Mouse (Mus musculus) heart, embryonic 15.5 days (tissue): ENCODE measurements around the gene Fyn. TPM values are rescaled to one million over a fixed set of nuclear protein-coding genes. Genes with fewer than 3 reads are reported as not detected.

Experiments
- ATAC-seq: fragments of 200-750 bp; cut with Nextera tagmentation; replicated peaks from 2 replicates; pipeline ENCODE4 v1.8.0; 2017; ENCODE audit warnings: low read depth, moderate TSS enrichment; ENCODE audit not compliant: insufficient number of reproducible peaks, insufficient read depth, low FRiP score
- H3K27ac ChIP-seq: fragments of 300-500 bp; sonication (generic); 2 replicates; pipeline ENCODE4 v1.5.1; 2015; ENCODE audit warnings: mild to moderate bottlenecking, inconsistent platforms
- H3K27me3 ChIP-seq: fragments of 300-500 bp; sonication (generic); 2 replicates; pipeline ENCODE4 v1.6.1; 2015; ENCODE audit warnings: inconsistent platforms
- H3K36me3 ChIP-seq: fragments of 300-500 bp; sonication (generic); 2 replicates; pipeline ENCODE4 v1.6.1; 2015; ENCODE audit warnings: mild to moderate bottlenecking, inconsistent platforms
- H3K4me1 ChIP-seq: fragments of 300-500 bp; sonication (generic); replicated peaks from 2 replicates; pipeline ENCODE4 v1.6.1; 2015; ENCODE audit warnings: inconsistent platforms
- H3K4me2 ChIP-seq: fragments of 300-500 bp; sonication (generic); 2 replicates; pipeline ENCODE4 v1.6.1; 2015; ENCODE audit warnings: inconsistent platforms, mild to moderate bottlenecking, moderate library complexity
- H3K4me3 ChIP-seq: fragments of 300-500 bp; sonication (generic); 2 replicates; pipeline ENCODE4 v1.5.1; 2015; ENCODE audit warnings: mild to moderate bottlenecking, inconsistent platforms
- H3K9ac ChIP-seq: fragments of 300-500 bp; sonication (generic); 2 replicates; pipeline ENCODE4 v1.6.1; 2015; ENCODE audit warnings: mild to moderate bottlenecking, inconsistent platforms
- H3K9me3 ChIP-seq: fragments of 300-500 bp; sonication (generic); replicated peaks from 2 replicates; pipeline ENCODE4 v1.6.1; 2016; ENCODE audit warnings: inconsistent platforms
- WGBS: fragments of 180-500 bp; shearing (Covaris S2); methylation state at CpG from one replicate; pipeline ENCODE4 v1.1.7; 2015; ENCODE audit warnings: mixed read lengths; 5-methylcytosine and 5-hydroxymethylcytosine counted together
- polyA plus RNA-seq: library from polyadenylated mRNA; unstranded; fragments of >200 nt; fragmentation: Nextera tagmentation; extraction: Ambion mirVana; gene quantifications from 2 replicates; pipeline ENCODE4 v1.2.1, GENCODE M21; 2015

The Fyn gene
- polyA plus RNA-seq, 1 experiment from 2014 or later = 12.7 TPM

DNA sequence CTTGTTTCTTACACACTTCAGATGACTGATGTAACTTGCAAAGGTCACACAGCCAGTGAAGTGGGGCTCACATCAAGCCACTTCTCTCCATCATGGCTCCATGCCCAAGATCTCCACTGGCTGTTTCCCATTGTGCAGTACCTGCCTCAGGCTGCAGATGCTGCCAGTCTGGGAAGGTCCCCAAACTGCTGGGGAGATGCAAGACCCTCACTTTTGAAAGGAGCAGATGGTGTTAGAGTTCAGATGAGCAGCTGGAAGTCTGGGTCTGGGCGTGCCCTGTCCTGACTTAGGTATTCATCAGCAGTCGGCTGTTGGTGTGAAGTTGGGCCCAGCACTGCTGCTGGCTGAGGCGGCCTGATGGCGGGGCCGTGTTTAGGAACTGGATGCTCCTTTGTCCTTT, 93.3 kb downstream of the Fyn start:
- Histone ChIP-seq H3K4me2 (no peak overlapping the region), H3K4me1 (peaks cover 36% of the 10 kb centered on the region), H3K27ac (no peak overlapping the region), H3K36me3 (no peaks in the 10 kb centered on the region), H3K4me3 (no peak overlapping the region), H3K9me3 (no peaks in the 10 kb centered on the region), H3K27me3 (no peaks in the 10 kb centered on the region), H3K9ac (no peak overlapping the region)
- WGBS = 72% methylated on average over 5 of the region's 5 CpGs
- no peak for ATAC-seq

DNA sequence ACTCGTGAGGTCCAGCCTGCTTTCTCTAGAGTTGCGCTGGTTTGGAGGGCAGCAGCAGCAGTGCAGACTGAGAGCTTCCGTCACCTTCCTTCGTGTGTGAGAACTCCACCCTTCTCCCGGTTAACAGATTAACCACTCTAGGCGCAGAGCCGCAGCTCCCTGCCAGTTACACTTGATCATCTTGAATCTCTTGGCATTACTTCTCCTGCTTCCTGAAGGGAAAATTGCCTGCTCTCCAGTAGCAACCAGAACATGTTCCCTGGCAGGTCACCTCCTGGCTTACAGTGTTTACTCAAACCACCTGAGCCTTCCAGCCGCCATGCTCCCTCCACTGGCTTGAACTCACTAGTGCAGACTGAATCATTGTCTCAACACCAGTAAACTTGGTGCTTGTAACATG, 94.1 kb downstream of the Fyn start:
- no peak overlapping the region for H3K27ac ChIP-seq
- H3K9ac ChIP-seq = no peak overlapping the region
- no peaks in the 10 kb centered on the region for H3K9me3 ChIP-seq
- no peaks in the 10 kb centered on the region for H3K36me3 ChIP-seq
- peaks cover 39% of the 10 kb centered on the region for H3K4me1 ChIP-seq
- no peaks in the 10 kb centered on the region for H3K27me3 ChIP-seq
- H3K4me2 ChIP-seq = no peak overlapping the region
- ATAC-seq = no peak
- no peak overlapping the region for H3K4me3 ChIP-seq
- WGBS = 54% methylated on average over 8 of the region's 8 CpGs

DNA sequence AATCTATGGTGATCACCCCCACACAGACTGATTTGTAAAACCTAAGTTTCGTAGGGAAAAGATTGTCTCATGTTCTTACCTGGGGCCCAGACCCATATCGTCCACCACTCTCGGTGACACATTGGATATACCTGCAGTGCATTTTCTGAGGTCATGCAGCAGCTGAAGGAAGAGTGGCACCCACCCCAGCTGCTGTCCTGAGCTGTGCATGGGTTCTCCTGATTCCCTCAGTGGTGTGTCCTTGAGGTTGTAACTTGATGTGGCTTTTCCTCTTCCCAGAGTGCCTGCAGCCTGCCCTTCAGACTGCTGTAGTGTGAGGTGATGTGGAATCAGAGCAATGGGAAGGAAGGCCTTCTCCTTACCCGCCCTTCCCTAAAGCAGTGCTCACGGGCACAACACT, 95.7 kb downstream of the Fyn start:
- no peaks in the 10 kb centered on the region for H3K9me3 ChIP-seq
- H3K27ac ChIP-seq = no peak overlapping the region
- H3K4me1 ChIP-seq = peaks cover 31% of the 10 kb centered on the region
- WGBS = 88% methylated on average over 5 of the region's 5 CpGs
- no peak for ATAC-seq
- no peak overlapping the region for H3K4me2 ChIP-seq
- no peaks in the 10 kb centered on the region for H3K36me3 ChIP-seq
- no peak overlapping the region for H3K9ac ChIP-seq
- no peak overlapping the region for H3K4me3 ChIP-seq
- no peaks in the 10 kb centered on the region for H3K27me3 ChIP-seq

DNA sequence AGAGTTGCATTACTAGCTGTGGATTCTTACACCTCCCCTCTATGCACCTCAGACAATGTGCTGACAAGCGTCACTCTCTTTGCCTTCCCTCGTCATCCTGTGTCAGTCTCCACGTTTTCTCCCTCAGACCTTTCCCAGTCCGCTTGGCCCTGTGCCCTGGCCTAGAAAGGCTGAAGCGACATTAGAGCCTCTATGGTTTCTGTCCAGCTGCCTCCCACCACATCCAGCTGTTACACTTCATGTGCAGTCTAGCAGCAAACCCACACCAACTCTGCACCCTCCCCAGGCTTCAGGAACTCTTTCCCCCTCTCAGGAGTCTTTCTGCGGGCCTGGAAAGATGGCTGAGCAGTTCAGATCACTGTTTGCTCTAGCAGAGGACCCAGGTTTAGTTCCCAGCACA, 98.7 kb downstream of the Fyn start:
- Histone ChIP-seq H3K9me3 (no peaks in the 10 kb centered on the region), H3K4me2 (no peak overlapping the region), H3K27me3 (no peaks in the 10 kb centered on the region), H3K9ac (no peak overlapping the region), H3K27ac (no peak overlapping the region), H3K36me3 (no peaks in the 10 kb centered on the region), H3K4me1 (peaks cover 33% of the 10 kb centered on the region), H3K4me3 (no peak overlapping the region)
- 51% methylated on average over 6 of the region's 6 CpGs for WGBS
- ATAC-seq = no peak; the same call in 1 of the 2 replicates

DNA sequence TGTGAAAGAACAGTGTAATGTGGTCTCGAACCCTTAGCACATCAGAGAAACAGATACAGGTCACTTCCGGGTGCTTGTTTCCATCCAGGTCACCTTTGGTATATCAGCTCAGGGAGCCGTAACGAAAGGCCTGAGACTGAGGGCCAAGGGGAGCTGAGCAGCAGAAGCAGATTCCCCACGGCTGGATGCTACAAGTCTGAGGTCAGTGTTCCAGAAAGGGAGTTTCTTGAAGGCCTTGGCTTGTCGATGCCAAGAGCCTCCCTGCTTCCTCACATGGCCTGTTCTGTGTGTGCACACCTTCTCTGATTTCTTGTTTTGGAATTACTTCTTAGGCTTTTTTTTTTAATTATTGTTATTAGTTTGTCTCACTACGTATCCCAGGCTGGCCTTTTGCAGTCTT, 99.2 kb downstream of the Fyn start:
- Histone ChIP-seq H3K4me3 (no peak overlapping the region), H3K36me3 (no peaks in the 10 kb centered on the region), H3K9me3 (no peaks in the 10 kb centered on the region), H3K27ac (no peak overlapping the region), H3K4me2 (no peak overlapping the region), H3K9ac (no peak overlapping the region), H3K4me1 (peaks cover 31% of the 10 kb centered on the region), H3K27me3 (no peaks in the 10 kb centered on the region)
- no peak for ATAC-seq
- 81% methylated on average over 7 of the region's 7 CpGs for WGBS

DNA sequence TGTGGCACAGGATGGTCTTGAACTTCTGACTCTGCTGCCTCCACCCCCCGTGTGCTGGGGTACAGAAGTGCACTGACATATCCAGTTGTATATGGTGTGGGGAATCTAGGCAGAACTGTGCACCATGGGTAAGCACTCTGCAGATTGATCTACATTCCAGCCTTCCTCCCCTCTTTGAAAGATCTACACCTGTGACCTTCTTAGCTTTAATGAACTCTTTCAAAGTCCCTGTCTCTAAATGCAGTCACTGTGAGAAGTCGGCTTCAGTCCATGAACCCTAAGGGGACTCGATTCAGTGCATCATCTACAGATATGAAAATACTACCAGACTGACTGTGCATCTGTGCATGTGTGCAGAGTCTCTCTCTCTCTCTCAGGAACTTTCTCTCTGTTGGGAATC, 99.9 kb downstream of the Fyn start:
- 77% methylated on average over 3 of the region's 3 CpGs for WGBS
- no peak for ATAC-seq

DNA sequence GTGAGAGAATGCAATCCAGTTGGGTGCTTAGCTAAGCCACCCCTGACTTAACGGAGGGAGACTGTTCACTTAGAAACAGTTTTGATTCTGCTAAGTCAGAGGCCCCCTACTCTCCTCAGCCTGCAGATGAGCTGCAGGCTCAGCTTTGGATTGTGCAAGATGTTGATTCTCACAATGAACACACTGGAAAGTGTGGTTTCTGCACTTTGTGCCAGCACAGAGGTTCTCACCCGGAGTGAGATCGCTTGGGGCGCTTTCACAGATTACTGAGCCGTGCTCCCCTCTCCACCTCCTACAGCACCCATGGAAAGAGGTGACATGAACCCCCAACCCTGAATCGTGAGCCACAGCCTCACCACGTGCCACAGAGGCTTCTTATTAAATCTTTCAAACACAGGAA, 100.7 kb downstream of the Fyn start:
- Histone ChIP-seq H3K36me3 (no peaks in the 10 kb centered on the region), H3K27ac (no peak overlapping the region), H3K4me3 (no peak overlapping the region), H3K4me2 (no peak overlapping the region), H3K4me1 (peaks cover 31% of the 10 kb centered on the region), H3K9ac (no peak overlapping the region), H3K27me3 (no peaks in the 10 kb centered on the region), H3K9me3 (no peaks in the 10 kb centered on the region)
- 69% methylated on average over 7 of the region's 7 CpGs for WGBS
- ATAC-seq = no peak

More for the DNA sequence above, 99.9 kb downstream of the Fyn start:
- Histone ChIP-seq H3K4me3 (no peak overlapping the region), H3K36me3 (no peaks in the 10 kb centered on the region), H3K9ac (no peak overlapping the region), H3K27ac (no peak overlapping the region), H3K27me3 (no peaks in the 10 kb centered on the region), H3K4me2 (no peak overlapping the region), H3K4me1 (peaks cover 31% of the 10 kb centered on the region), H3K9me3 (no peaks in the 10 kb centered on the region)

DNA sequence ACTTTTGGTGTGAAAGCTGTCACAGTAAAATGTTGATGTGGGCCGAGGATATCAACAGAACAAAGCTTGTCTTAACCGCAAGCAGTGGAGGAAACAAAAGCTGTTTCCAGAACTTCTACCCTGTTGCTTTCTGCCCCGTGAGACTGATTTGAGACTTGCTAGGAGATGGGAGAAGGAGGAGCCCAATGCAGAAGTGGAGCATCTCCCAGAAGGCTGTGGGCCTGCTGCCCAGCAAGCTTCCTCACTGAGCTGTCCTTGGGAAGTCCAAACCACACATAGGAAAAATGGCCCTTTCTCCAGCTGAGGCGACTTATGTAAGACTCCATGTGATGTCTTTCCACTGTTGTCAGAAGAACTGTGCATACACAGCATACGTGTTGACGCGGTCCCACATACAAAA, 101.7 kb downstream of the Fyn start:
- H3K36me3 ChIP-seq = no peaks in the 10 kb centered on the region
- H3K9ac ChIP-seq = no peak overlapping the region
- H3K4me3 ChIP-seq = no peak overlapping the region
- peaks cover 31% of the 10 kb centered on the region for H3K4me1 ChIP-seq
- 85% methylated on average over 7 of the region's 7 CpGs for WGBS
- no peaks in the 10 kb centered on the region for H3K27me3 ChIP-seq
- H3K4me2 ChIP-seq = no peak overlapping the region
- H3K9me3 ChIP-seq = no peaks in the 10 kb centered on the region
- no peak overlapping the region for H3K27ac ChIP-seq
- ATAC-seq = no peak

DNA sequence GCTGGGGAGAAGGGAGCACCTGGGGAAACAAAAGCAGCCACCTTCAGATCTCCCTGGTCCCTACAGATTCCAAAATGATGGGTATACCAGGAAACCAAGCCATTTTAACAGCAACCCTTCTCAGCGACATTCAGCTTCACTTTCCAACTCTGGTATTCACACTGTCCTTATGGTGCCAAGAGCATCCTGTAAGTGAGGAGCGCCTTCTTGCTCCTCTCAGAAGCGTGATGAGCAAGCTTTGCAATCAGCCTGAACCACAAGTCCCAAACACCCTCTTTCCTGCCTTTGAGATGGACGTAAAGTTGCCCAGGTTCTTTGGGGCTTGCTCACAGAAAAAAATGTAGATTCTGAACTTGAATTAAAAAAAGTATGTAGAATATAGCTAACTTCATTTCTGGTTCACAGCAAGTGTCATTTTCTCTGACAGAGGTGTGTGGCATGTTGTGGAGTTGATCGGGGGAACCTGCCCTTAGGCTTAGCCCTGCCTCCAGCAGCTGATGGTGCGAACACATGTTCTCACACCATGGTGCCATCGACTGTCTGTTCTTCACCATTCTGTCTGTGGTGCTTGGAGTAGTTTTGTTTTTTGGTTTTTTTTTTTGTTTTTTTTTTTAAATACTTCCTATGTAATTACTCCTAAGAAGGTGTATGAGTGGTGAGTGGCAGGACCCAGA, 102.5 kb downstream of the Fyn start:
- Histone ChIP-seq H3K36me3 (no peaks in the 10 kb centered on the region), H3K4me3 (no peak overlapping the region), H3K27ac (no peak overlapping the region), H3K9me3 (no peaks in the 10 kb centered on the region), H3K9ac (no peak overlapping the region), H3K27me3 (no peaks in the 10 kb centered on the region), H3K4me1 (peaks cover 31% of the 10 kb centered on the region), H3K4me2 (no peak overlapping the region)
- WGBS = 84% methylated on average over 7 of the region's 7 CpGs
- ATAC-seq = no peak

DNA sequence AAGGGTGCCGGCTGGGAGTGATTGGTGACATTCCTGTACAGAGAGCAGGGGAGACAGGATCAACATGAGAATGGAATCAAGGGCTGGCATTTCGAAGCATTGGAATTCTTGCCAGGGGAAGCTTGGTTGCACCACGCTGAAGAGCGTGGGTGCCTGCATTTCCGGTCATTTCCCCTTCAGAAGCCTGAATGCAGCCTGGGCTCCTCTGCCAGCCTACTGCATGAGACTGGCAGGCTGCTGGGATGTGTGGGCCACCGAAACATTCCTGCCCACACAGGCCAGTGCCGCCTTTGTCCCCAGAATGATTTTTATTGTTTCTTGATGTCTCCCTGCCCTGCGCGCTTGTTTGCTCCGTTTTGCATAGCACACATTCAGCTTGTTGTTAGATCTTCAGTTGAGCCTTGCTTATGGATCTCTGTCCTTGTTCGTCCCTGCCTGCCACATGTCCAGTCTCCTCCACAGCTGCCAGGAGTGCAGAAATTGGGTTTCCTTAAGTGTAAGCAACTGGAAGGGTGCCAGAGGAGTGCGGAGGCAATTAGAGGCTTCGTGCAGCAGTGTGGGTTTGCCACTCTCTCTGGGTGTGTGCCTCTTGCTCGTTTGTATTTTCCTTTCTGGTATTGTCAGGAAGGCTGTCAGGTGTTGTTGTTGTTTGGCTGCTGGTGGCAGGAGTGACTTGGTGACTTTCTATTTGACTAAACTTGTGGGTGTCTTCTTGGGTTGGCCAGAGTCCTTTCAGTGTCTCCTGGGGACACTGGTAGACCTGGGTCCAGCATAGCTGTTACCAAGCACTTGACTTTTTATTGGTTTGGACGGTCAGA, 103.3 kb downstream of the Fyn start:
- Histone ChIP-seq H3K4me2 (no peak overlapping the region), H3K4me3 (no peak overlapping the region), H3K4me1 (peaks cover 31% of the 10 kb centered on the region), H3K27me3 (no peaks in the 10 kb centered on the region), H3K9me3 (no peaks in the 10 kb centered on the region), H3K9ac (no peak overlapping the region), H3K36me3 (no peaks in the 10 kb centered on the region), H3K27ac (no peak overlapping the region)
- 56% methylated on average over 15 of the region's 15 CpGs for WGBS
- no peak for ATAC-seq

DNA sequence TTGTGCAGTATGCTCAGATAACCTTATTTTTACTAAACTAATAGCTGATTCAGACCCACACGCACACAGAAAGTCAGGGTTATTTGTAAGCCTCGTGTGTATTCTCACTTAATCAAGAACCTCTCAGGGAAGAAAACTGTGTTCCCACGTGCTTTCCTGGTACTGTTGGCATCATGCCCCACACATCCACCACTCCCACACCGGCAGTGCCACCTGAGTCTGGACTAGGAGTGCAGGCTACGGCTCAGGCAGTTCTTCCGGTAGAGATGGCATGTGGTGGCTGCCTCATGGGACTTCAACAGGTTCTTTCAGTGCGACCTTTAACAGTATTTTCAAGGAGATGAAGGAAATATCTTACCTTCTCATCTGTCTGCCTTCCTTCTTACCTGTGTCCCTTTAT, 104.3 kb downstream of the Fyn start:
- no peak for ATAC-seq
- Histone ChIP-seq H3K36me3 (no peaks in the 10 kb centered on the region), H3K4me2 (no peak overlapping the region), H3K9me3 (no peaks in the 10 kb centered on the region), H3K9ac (no peak overlapping the region), H3K4me1 (peaks cover 28% of the 10 kb centered on the region), H3K4me3 (no peak overlapping the region), H3K27ac (no peak overlapping the region), H3K27me3 (no peaks in the 10 kb centered on the region)
- WGBS = 66% methylated on average over 7 of the region's 7 CpGs

DNA sequence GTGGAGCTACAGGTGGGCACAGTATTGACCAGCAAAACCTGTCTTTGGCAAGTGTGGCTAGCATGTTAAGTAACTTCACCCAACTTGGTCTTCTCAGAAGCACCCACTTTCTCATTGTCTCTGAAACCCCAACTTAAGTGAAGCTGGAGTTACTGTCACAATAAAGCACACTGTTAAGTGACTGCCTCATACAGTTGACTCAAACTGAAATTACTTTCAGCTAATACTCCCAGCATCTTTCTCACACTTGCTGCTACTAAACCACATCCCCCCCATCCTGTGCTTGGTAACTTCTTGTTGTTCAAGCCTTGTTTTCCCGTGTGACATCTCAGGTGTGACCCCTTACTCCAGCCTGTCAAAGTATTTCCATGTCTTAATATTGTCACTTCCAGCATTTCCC, 110.7 kb downstream of the Fyn start:
- H3K4me1 ChIP-seq = peaks cover 4% of the 10 kb centered on the region
- H3K4me3 ChIP-seq = no peak overlapping the region
- no peaks in the 10 kb centered on the region for H3K9me3 ChIP-seq
- WGBS = 65% methylated on average over 1 of the region's 1 CpGs
- H3K27me3 ChIP-seq = no peaks in the 10 kb centered on the region
- H3K4me2 ChIP-seq = no peak overlapping the region
- H3K9ac ChIP-seq = no peak overlapping the region
- H3K36me3 ChIP-seq = no peaks in the 10 kb centered on the region; the same call in 1 of the 2 replicates
- no peak for ATAC-seq
- no peak overlapping the region for H3K27ac ChIP-seq
